Mouse (Mus musculus) embryonic fibroblast, embryonic 13.5 days (primary cell): ENCODE data around the gene Gm5475.

ENCODE experiments used
- CTCF ChIP-seq: IDR thresholded peaks from 2 replicates; pipeline ENCODE4 v1.5.1; 2011; ENCODE audit warnings: mild to moderate bottlenecking, control low read depth, low read length, moderate library complexity, borderline replicate concordance; ENCODE audit not compliant: insufficient read depth
- POLR2A ChIP-seq: IDR thresholded peaks from 2 replicates; pipeline ENCODE4 v1.6.1; 2011; ENCODE audit warnings: low read depth, mild to moderate bottlenecking, control low read depth, low read length, moderate library complexity

DNA sequence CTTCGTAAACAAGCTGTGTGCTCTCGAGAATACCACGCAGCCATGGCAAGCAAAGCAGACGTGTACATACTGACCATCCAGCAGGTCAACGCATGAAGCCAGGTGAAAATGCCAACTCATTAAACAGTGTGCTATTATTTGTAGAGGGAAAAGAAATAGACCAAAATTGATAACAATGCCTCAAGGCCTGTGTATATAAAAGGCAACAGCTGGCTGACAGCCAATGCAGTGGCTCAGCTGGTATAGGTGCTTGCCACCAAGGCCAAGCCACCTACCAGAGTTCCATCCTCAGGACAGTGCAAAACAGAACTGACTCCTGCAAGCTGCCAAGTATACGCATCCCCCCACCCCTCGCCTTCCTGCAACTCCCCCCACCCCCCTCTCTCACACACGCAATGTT lies 6.3 kb upstream of the Gm5475 start:
- TF ChIP-seq POLR2A (no peak), CTCF (no peak)
